Mouse (Mus musculus) embryonic fibroblast, embryonic 13.5 days (primary cell): ENCODE results near the gene Babam2.

Source experiments
- CTCF ChIP-seq: IDR thresholded peaks from 2 replicates; pipeline ENCODE4 v1.5.1; 2011; ENCODE audit warnings: mild to moderate bottlenecking, control low read depth, low read length, moderate library complexity, borderline replicate concordance; ENCODE audit not compliant: insufficient read depth
- POLR2A ChIP-seq: IDR thresholded peaks from 2 replicates; pipeline ENCODE4 v1.6.1; 2011; ENCODE audit warnings: low read depth, mild to moderate bottlenecking, control low read depth, low read length, moderate library complexity

- TF ChIP-seq CTCF (no peak), POLR2A (no peak)
These were observed 424.5 kb downstream of the Babam2 start for GRCm38 (mm10) chr5:32121936-32122335.
